Mouse (Mus musculus): ENCODE results near the gene Ccdc162. TPM values are rescaled to one million over a fixed set of nuclear protein-coding genes. Genes with fewer than 3 reads are reported as not detected.

Ccdc162 gene
- total RNA-seq, 2 experiments from 2014 or later = 0.49 to 0.83 TPM

DNA sequence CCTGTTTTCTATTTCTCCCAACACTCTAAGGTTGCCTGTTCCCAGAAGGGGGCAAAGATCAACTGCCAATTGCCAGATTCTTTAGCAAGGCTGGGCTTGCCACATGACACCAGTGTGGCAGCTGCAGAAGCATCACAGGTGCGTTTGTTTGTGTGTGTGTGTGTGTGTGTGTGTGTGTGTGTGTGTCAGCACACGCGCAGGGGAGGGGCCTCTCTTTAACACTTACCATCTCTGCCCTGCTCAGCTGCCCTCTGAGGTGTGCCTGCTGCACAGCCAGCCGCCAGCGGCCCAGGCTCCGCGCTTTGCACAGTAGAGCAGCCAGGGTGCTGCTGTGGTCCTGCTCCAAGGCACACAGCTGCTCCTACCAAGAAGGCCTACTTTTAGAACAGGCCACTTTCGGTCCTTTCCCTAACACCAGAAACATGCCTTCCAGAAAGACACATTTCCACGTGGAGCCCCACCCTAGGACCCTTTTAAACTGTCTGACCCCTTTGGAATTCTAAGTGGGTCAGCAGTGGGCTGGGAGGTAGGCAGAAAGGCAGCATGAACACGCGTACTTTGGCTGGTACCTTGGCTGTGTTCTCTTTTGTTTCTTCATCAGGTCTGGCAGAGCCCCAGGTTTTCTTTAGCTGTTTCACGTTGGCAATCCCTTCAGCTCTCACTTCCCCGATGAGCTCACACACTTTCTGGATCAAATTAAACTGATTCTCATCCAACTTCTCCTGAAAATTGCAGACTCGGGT lies 163.4 kb downstream of the Ccdc162 start:
- peak; percentile 13 to 24 for DNase-seq (ENCODE audit: extremely low spot score in 1 of 2, low spot score in 2 of 2)
- intact Hi-C loops (cut with DNase I) = no loop called here

DNA sequence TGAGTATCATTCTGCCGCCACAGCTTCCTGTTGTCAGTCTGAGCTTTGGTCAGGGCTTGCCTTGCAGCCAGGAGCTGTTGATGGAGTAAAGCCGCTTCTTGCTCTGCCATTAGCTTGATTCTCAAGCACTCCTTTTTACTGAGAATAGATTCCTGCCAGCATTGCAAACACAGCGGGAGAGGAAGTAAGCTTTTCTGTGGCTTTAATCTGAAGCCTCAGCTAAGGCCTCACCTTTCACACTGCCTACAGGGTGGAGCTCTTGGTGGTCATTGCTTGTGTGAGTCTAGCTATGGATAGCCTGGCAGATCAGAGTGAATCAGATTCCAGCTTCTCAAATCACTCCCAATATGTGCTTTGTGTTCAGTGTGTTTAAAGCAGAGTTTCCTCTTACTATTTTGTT lies 164.1 kb downstream of the Ccdc162 start:
- intact Hi-C loops (cut with DNase I) = no loop called here
- DNase-seq (ENCODE audit: extremely low spot score in 1 of 2, low spot score in 2 of 2) = no peak

DNA sequence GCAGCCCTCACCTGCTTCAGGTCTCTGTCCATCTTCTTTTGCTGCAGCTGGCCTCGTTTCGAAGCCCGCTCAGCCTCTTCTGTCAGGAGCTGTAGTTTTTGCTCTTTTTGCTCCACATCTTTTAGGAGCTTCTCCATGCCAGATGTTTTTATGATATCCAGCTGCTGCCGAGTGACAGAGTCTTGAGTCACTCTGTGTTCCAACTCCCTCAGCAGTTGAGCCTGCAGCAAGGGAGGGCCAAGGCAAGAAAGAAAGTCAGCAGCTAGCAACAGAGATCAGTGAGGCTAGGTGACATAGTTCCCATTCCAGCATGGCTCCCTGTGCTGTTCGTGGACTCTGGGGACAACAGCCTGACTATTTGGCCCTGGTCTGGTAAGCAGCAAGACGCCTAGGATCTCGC lies 165.7 kb downstream of the Ccdc162 start:
- intact Hi-C loops (cut with DNase I) = no loop called here

DNA sequence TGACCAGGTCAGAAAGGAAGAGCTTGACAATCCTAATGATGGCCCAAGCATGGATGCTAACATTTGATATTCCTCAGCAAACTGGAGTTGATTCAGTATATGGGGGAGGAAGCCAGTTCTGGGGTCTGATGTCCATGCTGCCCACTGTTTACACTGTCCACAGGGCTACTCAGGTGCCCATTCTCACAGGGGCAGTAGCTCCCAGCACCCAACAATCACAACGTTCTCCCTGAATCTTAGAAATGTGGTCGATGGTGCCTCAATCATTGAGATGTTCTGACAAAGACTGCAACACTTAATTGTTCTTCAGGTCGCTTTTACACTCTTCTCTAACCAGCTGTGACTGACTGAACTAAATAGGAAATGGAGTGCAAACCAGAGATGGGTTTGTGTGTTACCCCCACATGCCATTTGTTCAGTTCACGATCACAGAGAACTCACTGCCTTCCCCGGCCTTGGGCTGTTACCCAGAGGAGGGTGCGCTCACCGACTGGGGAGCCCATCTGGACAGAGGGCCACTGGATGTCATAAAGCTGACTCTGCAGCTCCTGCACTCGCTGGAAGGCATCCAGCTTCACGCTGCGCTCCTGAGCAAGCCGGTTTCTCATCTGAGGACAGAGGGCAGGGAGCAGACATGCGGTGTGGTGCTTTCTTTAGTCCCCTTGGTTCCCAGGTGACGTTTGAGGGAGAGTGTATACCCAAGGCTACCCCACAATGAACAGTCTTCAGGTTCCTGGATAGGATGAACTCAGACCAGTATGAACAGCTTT lies 169.9 kb downstream of the Ccdc162 start:
- intact Hi-C loops (cut with DNase I) = no loop called here
- peak in 1 of 2 experiments; percentile 59 for DNase-seq (ENCODE audit: extremely low spot score in 1 of 2, low spot score in 2 of 2)

More for the DNA sequence above, 165.7 kb downstream of the Ccdc162 start:
- DNase-seq (ENCODE audit: extremely low spot score in 1 of 2, low spot score in 2 of 2) = no peak

DNA sequence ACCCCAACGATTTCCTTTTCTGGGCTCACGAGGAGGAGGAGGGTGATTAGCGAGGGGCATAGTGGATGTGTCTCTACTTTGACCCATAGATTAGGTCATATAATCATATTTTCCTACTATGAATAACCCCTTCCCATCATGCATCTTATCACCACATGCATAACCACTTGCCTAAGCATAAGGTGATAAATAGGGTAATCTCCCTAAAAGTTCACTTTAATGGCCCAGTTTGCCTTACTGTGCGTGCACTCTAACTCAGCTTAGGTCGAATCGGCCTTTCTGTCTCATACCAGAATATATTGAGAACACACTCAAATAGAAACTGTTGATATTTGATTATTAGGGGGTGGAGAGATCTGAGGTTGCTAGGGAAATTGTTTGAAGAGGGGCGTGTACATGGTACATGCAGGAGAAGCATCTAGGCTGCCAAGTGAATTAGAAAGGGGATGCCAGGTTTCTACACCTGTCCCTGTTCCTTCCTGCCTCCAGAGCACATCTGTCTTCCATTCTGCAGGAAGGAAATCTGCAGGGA lies 171.1 kb downstream of the Ccdc162 start:
- intact Hi-C loops (cut with DNase I) = no loop called here
- no peak for DNase-seq (ENCODE audit: extremely low spot score in 1 of 2, low spot score in 2 of 2)

DNA sequence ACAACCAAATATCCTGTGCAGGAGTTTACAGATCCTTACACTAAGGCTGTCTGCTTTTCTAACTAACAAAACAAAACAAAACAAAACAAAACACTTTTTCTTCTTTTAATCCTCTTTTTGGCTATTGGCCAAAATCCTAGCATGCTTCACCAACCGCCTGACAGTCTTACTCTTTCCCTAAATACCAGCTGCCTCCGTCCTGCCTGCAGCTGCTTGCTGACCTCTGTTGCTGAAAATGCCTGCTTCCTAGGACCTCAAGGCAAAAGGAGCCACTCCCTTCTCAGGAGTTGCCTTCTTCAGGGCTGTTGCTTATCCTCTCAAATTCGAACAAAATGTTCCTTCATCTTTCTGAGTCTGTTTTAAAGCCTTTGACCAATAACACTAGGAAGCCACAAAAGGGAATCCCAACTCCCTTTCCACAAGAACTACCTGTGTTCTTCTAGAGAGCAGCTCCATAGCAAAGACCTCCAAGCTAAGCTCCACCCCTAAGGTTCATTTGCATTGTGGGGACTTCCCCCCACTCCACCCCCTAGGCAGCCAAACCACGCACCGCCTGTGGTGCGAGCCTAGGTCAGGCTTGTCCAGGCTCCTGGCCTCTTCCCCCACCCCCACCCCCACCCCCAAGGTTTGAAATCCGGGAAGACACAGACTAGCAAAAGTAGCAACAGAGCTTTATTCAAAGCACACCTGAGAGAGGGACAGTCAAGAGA lies 171.8 kb downstream of the Ccdc162 start:
- intact Hi-C loops (cut with DNase I) = no loop called here
- no peak for DNase-seq (ENCODE audit: extremely low spot score in 1 of 2, low spot score in 2 of 2)

DNA sequence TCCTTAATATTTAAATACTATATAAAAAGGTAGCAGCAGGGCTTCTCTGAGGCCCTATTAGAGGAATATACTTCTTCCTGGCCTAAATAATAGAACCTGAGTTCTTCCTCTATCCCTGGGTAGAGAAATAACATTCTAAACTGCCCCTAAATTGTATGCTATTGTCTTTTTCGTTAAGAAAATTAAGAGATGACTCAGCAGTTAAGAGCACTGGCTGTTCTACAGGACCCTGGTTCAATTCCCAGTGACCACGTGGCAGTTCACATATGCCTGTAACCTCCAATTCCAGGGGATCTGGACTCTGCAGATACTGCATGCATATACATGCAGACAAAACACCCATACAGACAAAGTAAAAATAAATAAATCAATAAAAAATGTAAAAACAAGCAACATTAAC lies 172.6 kb downstream of the Ccdc162 start:
- no peak for DNase-seq (ENCODE audit: extremely low spot score in 1 of 2, low spot score in 2 of 2)
- intact Hi-C loops (cut with DNase I) = no loop called here

DNA sequence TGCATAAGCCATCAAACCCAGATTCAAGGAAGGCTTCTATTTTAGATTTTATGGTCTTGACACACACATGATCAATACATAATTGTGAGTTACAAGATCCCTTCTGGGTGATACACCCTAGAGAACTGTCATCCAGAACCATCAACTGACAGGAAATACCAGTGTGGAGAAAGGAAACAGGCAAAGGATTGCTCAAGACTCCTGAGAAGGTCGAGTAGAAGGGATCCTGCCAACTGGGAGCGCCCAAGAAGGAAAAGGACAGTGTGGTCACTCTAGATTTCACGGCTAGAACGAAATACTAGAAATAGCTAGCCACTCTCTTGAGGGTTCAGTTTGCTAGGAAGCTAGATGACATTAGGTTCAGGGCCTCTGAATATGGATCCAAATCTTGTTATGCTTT lies 173.0 kb downstream of the Ccdc162 start:
- intact Hi-C loops (cut with DNase I) = no loop called here

DNA sequence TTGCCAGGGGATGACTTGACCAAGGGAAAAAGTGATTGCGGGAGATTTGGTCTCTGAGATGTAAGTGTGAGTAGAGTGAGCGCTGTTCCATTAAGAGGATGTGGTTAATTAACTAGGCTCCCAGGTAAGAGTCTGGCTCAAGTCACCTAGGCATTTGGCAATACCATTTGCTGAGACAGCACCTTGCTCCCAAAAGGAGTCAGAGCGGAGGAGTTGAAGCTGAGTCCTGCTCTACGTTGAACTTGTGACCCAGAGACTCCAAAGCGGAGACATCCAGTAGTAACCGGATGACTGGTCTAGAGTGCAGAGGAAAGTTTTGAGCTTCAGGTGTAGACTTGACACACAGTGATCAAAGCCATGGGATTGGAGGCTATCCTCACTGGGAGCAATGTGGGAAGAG lies 174.4 kb downstream of the Ccdc162 start:
- intact Hi-C loops (cut with DNase I) = no loop called here
- no peak for DNase-seq (ENCODE audit: extremely low spot score in 1 of 2, low spot score in 2 of 2)

More for the DNA sequence above, 173.0 kb downstream of the Ccdc162 start:
- DNase-seq (ENCODE audit: extremely low spot score in 1 of 2, low spot score in 2 of 2) = no peak

DNA sequence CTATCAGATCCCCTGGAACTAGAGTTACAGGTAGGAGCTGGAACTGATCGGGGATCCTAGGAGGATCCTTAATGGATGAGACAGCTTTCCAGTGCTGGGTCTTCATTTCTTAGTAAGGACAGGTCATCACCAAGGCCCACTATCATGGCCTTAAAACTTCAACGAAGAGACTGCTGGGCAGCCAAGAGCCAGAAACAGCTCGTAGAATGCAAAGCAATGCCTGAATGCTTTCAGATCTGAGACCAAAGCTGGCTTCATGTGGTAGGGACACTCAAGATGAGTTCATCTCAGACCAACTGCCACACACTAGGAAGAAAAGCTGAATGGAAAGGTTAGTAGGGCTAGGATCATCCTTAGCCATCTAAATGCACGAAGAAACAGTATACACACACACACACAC lies 177.4 kb downstream of the Ccdc162 start:
- intact Hi-C loops (cut with DNase I) = no loop called here
- no peak for DNase-seq (ENCODE audit: extremely low spot score in 1 of 2, low spot score in 2 of 2)

DNA sequence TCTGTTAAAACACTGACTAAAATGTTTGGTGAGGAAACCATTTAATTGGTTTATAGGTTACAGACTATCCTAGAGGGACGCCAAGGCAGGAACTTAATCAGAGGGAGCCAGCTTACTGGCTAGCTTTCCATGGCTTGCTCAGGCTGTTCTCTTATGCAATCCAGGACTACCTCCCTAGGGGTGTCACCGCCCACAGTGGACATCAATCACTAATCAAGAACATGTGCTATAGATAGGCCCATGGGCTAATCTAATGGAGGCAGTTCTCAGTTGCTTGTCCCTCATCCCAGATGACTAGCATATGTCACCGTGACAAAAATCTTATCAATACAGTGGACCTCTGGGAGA lies 178.5 kb downstream of the Ccdc162 start:
- no peak for DNase-seq (ENCODE audit: extremely low spot score in 1 of 2, low spot score in 2 of 2)
- intact Hi-C loops (cut with DNase I) = no loop called here

DNA sequence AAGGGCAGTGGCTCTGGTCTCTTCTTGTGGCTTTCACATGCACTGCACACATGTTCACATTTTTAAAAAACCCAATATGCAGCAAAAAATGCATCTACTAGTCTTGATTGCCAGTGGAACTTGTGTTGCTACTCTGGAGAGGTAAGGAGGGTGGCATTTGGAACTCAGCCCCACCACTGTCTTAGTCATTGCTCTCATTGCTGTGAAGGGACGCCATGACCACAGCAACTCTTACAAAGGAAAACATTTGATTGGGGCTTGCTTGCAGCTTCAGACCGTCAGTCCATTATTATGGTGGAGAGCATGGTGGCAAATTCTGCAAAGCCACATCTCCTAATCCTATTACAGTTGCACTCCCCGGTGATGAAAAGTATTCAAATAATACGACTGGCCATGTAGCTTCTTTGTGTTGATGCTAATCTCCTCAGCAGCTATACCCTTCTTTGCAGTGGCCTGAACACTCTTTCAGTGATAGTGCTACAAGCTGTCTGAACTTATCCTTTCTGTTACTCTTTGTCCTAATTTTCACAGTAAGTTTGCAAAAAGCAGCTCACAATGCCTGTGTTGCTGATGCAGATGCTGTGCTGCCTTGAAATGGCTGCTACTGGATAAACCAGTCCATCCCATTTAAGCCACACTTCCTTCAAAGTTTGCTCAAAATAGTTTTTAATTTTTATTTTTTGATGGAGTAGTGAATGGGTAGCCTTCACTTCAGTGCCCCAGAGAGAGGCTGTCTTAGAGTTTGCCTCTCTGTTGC lies 179.0 kb downstream of the Ccdc162 start:
- no peak for DNase-seq (ENCODE audit: extremely low spot score in 1 of 2, low spot score in 2 of 2)
- intact Hi-C loops (cut with DNase I) = no loop called here

DNA sequence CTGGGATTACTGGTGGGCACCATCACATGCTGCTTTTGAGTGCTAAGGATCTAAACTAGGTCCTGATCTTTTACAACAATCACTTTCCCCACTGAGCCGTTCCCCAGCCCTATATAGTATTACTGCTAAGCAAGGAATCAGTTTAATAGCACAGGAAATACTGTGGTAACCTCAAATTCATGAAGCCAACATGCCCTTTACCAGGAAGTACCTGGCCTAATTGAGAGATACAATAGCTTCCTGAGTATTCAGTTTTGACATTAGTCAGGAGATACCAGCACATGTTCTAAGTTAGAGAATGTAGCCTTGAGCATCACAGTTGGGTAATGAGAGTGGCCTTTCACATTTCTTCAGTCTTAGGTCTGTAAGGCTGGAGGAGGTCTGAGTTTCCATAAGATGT lies 179.7 kb downstream of the Ccdc162 start:
- intact Hi-C loops (cut with DNase I) = no loop called here
- no peak for DNase-seq (ENCODE audit: extremely low spot score in 1 of 2, low spot score in 2 of 2)

DNA sequence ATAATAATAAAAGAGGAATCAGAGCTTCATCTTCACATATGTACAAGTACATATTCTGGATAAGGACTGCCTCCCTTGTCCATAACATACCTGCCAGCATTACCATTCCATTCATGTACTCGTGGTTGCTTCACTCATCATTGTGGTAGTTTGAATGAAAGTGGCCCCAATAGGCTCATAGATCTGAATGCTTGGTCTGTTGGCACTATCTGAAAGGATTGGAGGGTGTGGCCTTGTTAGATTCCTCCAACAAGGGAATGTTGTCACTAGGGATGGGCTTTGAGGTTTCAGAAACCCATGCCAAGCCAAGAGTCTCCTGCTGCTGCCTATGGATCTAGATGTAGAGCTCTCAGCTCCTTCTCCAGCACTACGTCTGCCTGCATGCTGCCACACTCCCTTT lies 180.4 kb downstream of the Ccdc162 start:
- no peak for DNase-seq (ENCODE audit: extremely low spot score in 1 of 2, low spot score in 2 of 2)
- intact Hi-C loops (cut with DNase I) = no loop called here

DNA sequence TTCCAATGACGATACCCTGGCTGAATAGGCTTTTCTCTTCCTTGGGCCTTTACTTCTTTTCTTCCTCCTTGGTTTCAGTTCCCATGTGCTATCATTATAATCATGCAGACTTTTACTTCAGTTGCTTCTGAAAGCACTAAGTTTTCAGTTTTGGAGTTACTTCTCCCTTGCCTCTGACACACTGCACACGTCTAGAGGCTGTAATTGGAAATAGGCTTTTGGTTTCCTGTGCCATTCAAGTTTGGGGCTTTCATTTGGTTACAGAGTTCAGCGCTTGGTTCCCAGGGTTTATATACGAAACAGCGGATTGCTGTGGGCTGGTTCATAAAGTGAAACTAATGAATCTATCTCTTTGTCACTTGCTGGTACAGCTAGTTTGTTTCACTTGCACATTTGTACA lies 186.5 kb downstream of the Ccdc162 start:
- intact Hi-C loops (cut with DNase I) = no loop called here
- DNase-seq (ENCODE audit: extremely low spot score in 1 of 2, low spot score in 2 of 2) = no peak

DNA sequence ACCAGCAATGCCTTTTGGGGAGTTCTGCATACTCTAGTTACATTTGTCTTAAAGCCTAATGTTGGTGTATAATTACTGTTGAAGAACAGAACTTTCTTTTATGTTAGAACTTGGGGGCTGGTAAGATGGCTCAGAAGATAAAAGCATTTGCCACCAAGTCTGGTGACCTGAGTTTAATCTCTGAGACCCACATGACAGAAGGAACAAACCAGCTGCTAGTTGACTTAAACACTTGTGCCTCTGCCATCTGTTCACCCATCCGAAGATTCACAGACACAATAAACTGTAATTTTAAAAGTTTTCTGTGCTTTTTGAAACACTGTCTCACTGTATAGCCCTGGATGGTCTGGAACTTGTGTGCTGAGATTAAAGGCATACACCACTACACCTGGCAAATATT lies 190.7 kb downstream of the Ccdc162 start:
- DNase-seq (ENCODE audit: extremely low spot score in 1 of 2, low spot score in 2 of 2) = no peak
- intact Hi-C loops (cut with DNase I) = no loop called here

DNA sequence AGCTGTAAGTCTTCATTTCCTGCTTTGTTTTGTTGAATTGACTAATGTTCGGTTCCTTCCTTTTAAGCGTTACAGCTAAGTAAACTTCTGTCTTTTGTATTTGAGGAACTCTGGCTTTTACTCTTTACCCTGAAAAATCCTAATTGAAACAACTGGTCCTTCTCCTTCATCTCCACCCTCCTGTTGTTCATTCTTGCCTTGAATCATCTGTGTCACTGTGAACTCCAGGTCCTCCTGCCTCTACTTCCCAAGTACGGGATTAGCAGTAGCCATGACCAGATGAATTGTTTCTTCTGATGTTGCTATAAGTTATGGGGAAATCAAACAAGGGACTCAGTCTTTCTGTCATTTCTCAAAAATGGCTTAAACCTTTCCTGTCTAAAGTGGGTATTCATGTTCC lies 193.0 kb downstream of the Ccdc162 start:
- DNase-seq (ENCODE audit: extremely low spot score in 1 of 2, low spot score in 2 of 2) = no peak
- intact Hi-C loops (cut with DNase I) = no loop called here

DNA sequence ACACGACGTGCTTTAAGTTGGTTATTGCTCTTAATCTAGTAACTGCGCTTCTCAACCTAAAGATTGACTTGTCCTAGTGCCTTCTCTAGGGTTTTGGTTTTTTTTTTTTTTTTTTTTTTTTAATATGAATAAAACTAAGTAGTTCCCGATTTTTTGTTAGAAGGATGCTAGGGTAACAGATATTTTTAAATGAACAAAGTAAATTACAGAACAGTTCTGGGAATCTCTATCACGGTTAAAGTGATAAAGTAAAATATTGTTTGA lies 196.1 kb downstream of the Ccdc162 start:
- intact Hi-C loops (cut with DNase I) = no loop called here
- no peak for DNase-seq (ENCODE audit: extremely low spot score in 1 of 2, low spot score in 2 of 2)
